1 mouse cellular context compared by ENCODE assay signal in genomic region chr10:78184531-78185380, GRCm38 (mm10).
TF ChIP-seq lines count a peak whose summit lies in the region.

TSS of gene Pwp2 (minus strand) at chr10:78185149.

TF ChIP-seq in MEL, 35 proteins besides CTCF, POLR2A, EP300 and RAD21 (continued from another document):
- TF ChIP-seq ELF1 (IDR thresholded peaks at IDR 0.05; ENCODE audit: low read depth, low read length) (peak; percentile 89), ETS1 (IDR thresholded peaks at IDR 0.05; ENCODE audit: low read depth, low read length) (0 out of 2 replicates have a peak, but pooled peaks have one; percentile 19), POLR2AphosphoS2 (IDR thresholded peaks at IDR 0.05; ENCODE audit: low read length) (peak; percentile 95), MEF2A (IDR thresholded peaks at IDR 0.05; ENCODE audit: extremely low read depth, insufficient replicate concordance, low read depth, low read length, poor library complexity, severe bottlenecking) (no peak), MAX (IDR thresholded peaks at IDR 0.05; ENCODE audit: low read length) (peak; percentile 96), HCFC1 (IDR thresholded peaks at IDR 0.05; ENCODE audit: low read depth, low read length) (peak; percentile 92), TAL1 (IDR thresholded peaks at IDR 0.05; ENCODE audit: low read length) (no peak)
